Mouse (Mus musculus) olfactory bulb, adult 2 months (tissue): ENCODE measurements around the gene Zfp786.

Source experiments
- CTCF ChIP-seq: fragments of 200-500 bp; IDR thresholded peaks from 2 replicates; pipeline ENCODE4 v1.5.1; 2012; ENCODE audit warnings: low read depth, mild to moderate bottlenecking, low read length, moderate library complexity; ENCODE audit not compliant: insufficient read depth
- POLR2A ChIP-seq: fragments of 200-500 bp; IDR thresholded peaks from 2 replicates; pipeline ENCODE4 v1.6.1; 2012; ENCODE audit warnings: mild to moderate bottlenecking, low read depth, low read length, moderate library complexity; ENCODE audit not compliant: insufficient read depth

GRCm38 (mm10) chr6:47792533-47792932, 38.1 kb downstream of the Zfp786 start:
- TF ChIP-seq CTCF (no peak), POLR2A (no peak)
